Mouse (Mus musculus) WW6 (cell line): ENCODE data around the gene Ip6k1.
A peak's percentile ranks its signal among the peaks of the same experiment; 100 is the strongest.
"Not testable (repeated sequence)": the region's sequence is repeated elsewhere in the genome, so short reads cannot be mapped to it uniquely, and the experiment has no call there.

Source experiments
- DNase-seq: peaks from one replicate; pipeline ENCODE4 v3.0.0-alpha.2; 2013; ENCODE audit warnings: low read depth, low spot score

Ip6k1 gene

GRCm38 (mm10) chr9:107982681-107983346 lies 19.5 kb upstream of the Ip6k1 start, which contains the start of gene Gm20661:
Gene Gm20661, plus strand, starts transcription at chr9:107983058.
- no peak for DNase-seq

GRCm38 (mm10) chr9:107983421-107983890 lies 18.8 kb upstream of the Ip6k1 start:
- no peak for DNase-seq

- DNase-seq = no peak
Observed at GRCm38 (mm10) chr9:107984052-107984753, 18.1 kb upstream of the Ip6k1 start.

- no peak for DNase-seq
Observed at GRCm38 (mm10) chr9:107984754-107985055, 17.6 kb upstream of the Ip6k1 start.

- no peak for DNase-seq
Observed at GRCm38 (mm10) chr9:107985131-107986119, 16.9 kb upstream of the Ip6k1 start, which contains the start of gene Inka1. Gene Inka1, minus strand, starts transcription at chr9:107985879.

- DNase-seq = peak; percentile 67
Observed at GRCm38 (mm10) chr9:107986376-107986775, 15.9 kb upstream of the Ip6k1 start.

GRCm38 (mm10) chr9:107987950-107988349 lies 14.4 kb upstream of the Ip6k1 start:
- no peak for DNase-seq

- no peak for DNase-seq
Observed at GRCm38 (mm10) chr9:107992197-107992596, 10.1 kb upstream of the Ip6k1 start, which contains the start of gene Cdhr4. Gene Cdhr4, plus strand, starts transcription at chr9:107992497.

GRCm38 (mm10) chr9:107993013-107993412 lies 9.3 kb upstream of the Ip6k1 start:
- DNase-seq = no peak

GRCm38 (mm10) chr9:107994464-107994863 lies 7.8 kb upstream of the Ip6k1 start:
- no peak for DNase-seq

GRCm38 (mm10) chr9:107995513-107995912 lies 6.8 kb upstream of the Ip6k1 start:
- no peak for DNase-seq

GRCm38 (mm10) chr9:107996049-107996448 lies 6.3 kb upstream of the Ip6k1 start, which contains the start of gene Gm20662:
Gene Gm20662, plus strand, starts transcription at chr9:107996349.
- no peak for DNase-seq

GRCm38 (mm10) chr9:108002778-108003530 lies 653 bp downstream of the Ip6k1 start:
- DNase-seq = no peak

GRCm38 (mm10) chr9:108003531-108003890 lies 1.2 kb downstream of the Ip6k1 start:
- no peak for DNase-seq

GRCm38 (mm10) chr9:108008041-108008440 lies 5.7 kb downstream of the Ip6k1 start:
- no peak for DNase-seq

- no peak for DNase-seq
Observed at GRCm38 (mm10) chr9:108010385-108010784, 8.1 kb downstream of the Ip6k1 start.

- DNase-seq = not testable (repeated sequence)
Observed at GRCm38 (mm10) chr9:108013577-108013976, 11.3 kb downstream of the Ip6k1 start.

- no peak for DNase-seq
Observed at GRCm38 (mm10) chr9:108017127-108017526, 14.8 kb downstream of the Ip6k1 start.

- DNase-seq = no peak
Observed at GRCm38 (mm10) chr9:108020741-108021140, 18.4 kb downstream of the Ip6k1 start.

- no peak for DNase-seq
Observed at GRCm38 (mm10) chr9:108023216-108023615, 20.9 kb downstream of the Ip6k1 start.

GRCm38 (mm10) chr9:108026584-108026983 lies 24.3 kb downstream of the Ip6k1 start:
- no peak for DNase-seq
